Mouse (Mus musculus): Measurements from ENCODE around the gene Unc5c.

DNA sequence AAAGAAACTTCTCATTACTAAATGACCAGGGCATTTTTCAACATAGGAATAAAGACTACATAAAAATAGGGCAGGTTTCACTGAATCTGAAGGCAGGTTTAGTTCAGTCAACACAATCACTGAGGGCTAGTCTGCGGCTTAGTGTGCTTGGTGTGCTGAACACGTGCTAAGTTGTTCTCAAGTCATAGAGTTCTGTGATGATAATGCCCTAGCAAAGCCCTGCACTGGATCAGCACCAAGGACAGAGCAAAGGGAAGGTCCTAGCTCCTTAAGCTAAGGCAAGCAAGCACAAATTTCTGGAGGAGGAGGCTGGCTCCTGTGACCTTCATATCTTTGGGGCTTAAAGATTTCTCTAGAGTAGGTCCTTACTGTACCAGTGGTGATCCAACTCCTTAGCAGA, 346.3 kb downstream of the Unc5c start:
- no peak for TF ChIP-seq CTCF (IDR thresholded peaks at IDR 0.05; ENCODE audit: extremely low read depth, insufficient read length, insufficient replicate concordance, low read depth, low read length)
- no peak for TF ChIP-seq POLR2A (IDR thresholded peaks at IDR 0.05; ENCODE audit: low read depth, low read length)

All from small intestine, adult 2 months (tissue).